ENCODE assay signal across 9 mouse cellular contexts in genomic region chr10:69781491-69781890, GRCm38 (mm10).
DNase-seq lines count a peak whose midpoint lies in the region; ATAC-seq and TF ChIP-seq lines count a peak whose summit lies in the region.
"Had no signal": no experiment of that assay in that cellular context is flagged by ENCODE, and none has a peak within 500 bp of the region (broad histone marks: within the 10 kb centered on the region; RNA-seq: fewer than 3 reads in every experiment).

No protein-coding gene starts in this region.

- DNase-seq in 3T3-L1 (ENCODE audit: low read depth, low spot score) (peak; percentile 47), Patski (ENCODE audit: low read depth, low spot score) (no peak)
- DNase-seq in cerebellum, postnatal 36 days, result peak; percentile 65 to 72
- peak; percentile 32 to 34 for DNase-seq in gastrocnemius, postnatal 36 days
- peak; percentile 59 for DNase-seq in kidney, adult 18-20 months
- peak; percentile 24 for DNase-seq in liver, adult 2 months (ENCODE audit: extremely low read depth, low read depth, low spot score)
- DNase-seq in ovary, postnatal 14 days (ENCODE audit: low spot score), result peak; percentile 45
- no peak for DNase-seq in B cell, adult 2 months

- H3K27me3 ChIP-seq in Patski, result no peaks in the 10 kb centered on the region
- no peaks in the 10 kb centered on the region for H3K27me3 ChIP-seq in liver, adult 2 months (ENCODE audit: control insufficient read depth, insufficient read depth, low read length)
- H3K27me3 ChIP-seq: neural tube, embryonic 12.5 days had no signal

- no peak for TF ChIP-seq POLR2A in liver, adult 2 months (IDR thresholded peaks at IDR 0.05; ENCODE audit: extremely low read depth, insufficient read depth, low read length)

- in situ Hi-C loops in Patski (cut with MboI; ENCODE audit: low pct_unique_long_range_greater_than_20kb), result no loop called here

- TF ChIP-seq CTCF in Patski (IDR thresholded peaks at IDR 0.05), result peak; percentile 79
- TF ChIP-seq CTCF in liver, adult 2 months (IDR thresholded peaks at IDR 0.05; ENCODE audit: low read depth, low read length), result peak; percentile 80

- no peaks in the 10 kb centered on the region; the same call in 1 of the 2 replicates for H3K4me1 ChIP-seq in liver, adult 2 months (ENCODE audit: control insufficient read depth, insufficient read depth, low read length)

- POLR2A ChIA-PET in Patski (lab: Charles Lee), result no interaction called here

- intact Hi-C loops in gastrocnemius, postnatal 36 days (cut with DNase I), result no loop called here

- no peak for ATAC-seq in Patski

- no peak overlapping the region for H3K27ac ChIP-seq in liver, adult 2 months (replicated peaks; ENCODE audit: insufficient read depth, low read depth, low read length)
- H3K27ac ChIP-seq: neural tube, embryonic 12.5 days had no signal

- no peak overlapping the region for H3K9ac ChIP-seq in liver, adult 2 months (ENCODE audit: low read depth, low read length)
- H3K9ac ChIP-seq: neural tube, embryonic 12.5 days had no signal

- CTCF ChIA-PET in Patski (lab: Charles Lee), result interaction anchor here (0.8 to 1.8 kb wide), 6 partner anchors 9 to 73 kb away, joined by 3 to 6 read pairs (median 4); no protein-coding TSS in a partner anchor

- H3K79me2 ChIP-seq in liver, adult 2 months (ENCODE audit: control insufficient read depth, insufficient read depth, low read length), result no peaks in the 10 kb centered on the region

- H3K36me3 ChIP-seq in liver, adult 2 months (ENCODE audit: control insufficient read depth, insufficient read depth, low read length), result no peaks in the 10 kb centered on the region
- H3K36me3 ChIP-seq: neural tube, embryonic 12.5 days had no signal

- no peak overlapping the region for H3K4me3 ChIP-seq in liver, adult 2 months (ENCODE audit: insufficient read depth, low read depth, low read length)
- H3K4me3 ChIP-seq: neural tube, embryonic 12.5 days had no signal

- 18% methylated on average over 8 of the region's 8 CpGs for WGBS in liver, adult 2 months

Comparison
In these comparisons a context has a peak if more than half of its experiments do, and no peak if none do; other contexts are left out.
1. DNase-seq: peak in 3T3-L1 (single experiment), cerebellum, postnatal 36 days (2 of 2), gastrocnemius, postnatal 36 days (2 of 2), kidney, adult 18-20 months (single experiment), liver, adult 2 months (single experiment) and ovary, postnatal 14 days (single experiment); none in Patski (single experiment) and B cell, adult 2 months (0 of 2).